Mouse (Mus musculus) brain, embryonic 14.5 days (tissue): ENCODE data around the gene Ky.

Source experiments
- CTCF ChIP-seq: fragments of 200-500 bp; IDR thresholded peaks from 2 replicates; pipeline ENCODE4 v1.5.1; 2012; ENCODE audit warnings: inconsistent platforms, mild to moderate bottlenecking, moderate library complexity, borderline replicate concordance; ENCODE audit not compliant: insufficient read depth, insufficient read length; ENCODE audit errors: extremely low read depth
- POLR2A ChIP-seq: fragments of 200-500 bp; IDR thresholded peaks from 2 replicates; pipeline ENCODE4 v1.6.1; 2012; ENCODE audit warnings: mild to moderate bottlenecking, inconsistent platforms, borderline replicate concordance; ENCODE audit not compliant: poor library complexity, insufficient read depth, insufficient read length, severe bottlenecking; ENCODE audit errors: extremely low read depth

- no peak for TF ChIP-seq CTCF
- no peak for TF ChIP-seq POLR2A
Observed at GRCm38 (mm10) chr9:102497833-102498430, 7.6 kb upstream of the Ky start.
